Comparison of ENCODE assay signal across 9 mouse cellular contexts in the genomic region with DNA sequence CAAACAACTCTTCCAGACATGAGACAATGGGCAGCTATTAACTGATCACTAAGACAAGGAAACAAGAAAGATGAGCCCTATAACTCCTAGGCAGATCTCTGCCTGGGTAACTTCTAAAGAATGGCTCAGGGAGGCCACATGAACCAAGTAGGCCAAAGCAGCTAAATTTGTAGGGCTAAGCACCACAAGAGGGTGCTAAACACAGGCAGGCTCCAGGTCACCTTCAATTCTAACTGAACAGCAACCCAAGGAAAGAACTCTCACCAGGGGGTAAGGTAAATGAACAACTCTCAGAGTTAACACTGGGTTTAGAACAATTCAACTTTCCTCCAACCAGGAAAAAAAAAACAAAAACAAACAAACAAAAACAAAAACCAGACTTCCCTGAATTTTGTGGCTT. TPM values are rescaled to one million over a fixed set of nuclear protein-coding genes. Genes with fewer than 3 reads are reported as not detected.
A peak's percentile ranks its signal among the peaks of the same experiment; 100 is the strongest.
DNase-seq lines count a peak whose midpoint lies in the region; ATAC-seq and TF ChIP-seq lines count a peak whose summit lies in the region.
"Had no signal": no experiment of that assay in that cellular context is flagged by ENCODE, and none has a peak within 500 bp of the region (broad histone marks: within the 10 kb centered on the region; RNA-seq: fewer than 3 reads in every experiment).

No protein-coding gene starts in this region.

- H3K27me3 ChIP-seq in heart, adult 2 months (ENCODE audit: control insufficient read depth, insufficient read depth, low read length), result no peaks in the 10 kb centered on the region
- no peaks in the 10 kb centered on the region for H3K27me3 ChIP-seq in forebrain, embryonic 12.5 days
- H3K27me3 ChIP-seq: neural tube, embryonic 13.5 days had no signal

- H3K4me2 ChIP-seq in forebrain, embryonic 12.5 days, result no peak overlapping the region
- H3K4me2 ChIP-seq: neural tube, embryonic 13.5 days had no signal

- ATAC-seq in forebrain, embryonic 12.5 days (ENCODE audit: low FRiP score), result no peak

- H3K36me3 ChIP-seq in heart, adult 2 months (ENCODE audit: control insufficient read depth, insufficient read depth, low read length), result no peaks in the 10 kb centered on the region
- H3K36me3 ChIP-seq in forebrain, embryonic 12.5 days (replicated peaks), result peaks cover 8% of the 10 kb centered on the region; the same call in 1 of the 2 replicates

- TF ChIP-seq CTCF in heart, adult 2 months (IDR thresholded peaks at IDR 0.05), result peak; percentile 70

- H3K27ac ChIP-seq in heart, adult 2 months, result no peak overlapping the region
- H3K27ac ChIP-seq in forebrain, embryonic 12.5 days, result no peak overlapping the region
- H3K27ac ChIP-seq: neural tube, embryonic 13.5 days had no signal

- H3K9me3 ChIP-seq in forebrain, embryonic 12.5 days, result no peaks in the 10 kb centered on the region
- H3K9me3 ChIP-seq: neural tube, embryonic 13.5 days had no signal

- H3K4me3 ChIP-seq in heart, adult 2 months, result no peak overlapping the region
- H3K4me3 ChIP-seq in forebrain, embryonic 12.5 days (replicated peaks), result no peak overlapping the region
- H3K4me3 ChIP-seq: neural tube, embryonic 13.5 days had no signal

- no peak overlapping the region for H3K9ac ChIP-seq in heart, adult 2 months (ENCODE audit: low read depth, low read length)
- no peak overlapping the region for H3K9ac ChIP-seq in forebrain, embryonic 12.5 days
- H3K9ac ChIP-seq: neural tube, embryonic 13.5 days had no signal

- no peaks in the 10 kb centered on the region; the same call in 1 of the 2 replicates for H3K79me2 ChIP-seq in heart, adult 2 months (replicated peaks; ENCODE audit: control insufficient read depth, insufficient read depth, low read length)

- TF ChIP-seq EP300 in heart, adult 2 months (IDR thresholded peaks at IDR 0.05; ENCODE audit: insufficient read depth, low read depth, low read length), result no peak

- no peak for TF ChIP-seq POLR2A in heart, adult 2 months (IDR thresholded peaks at IDR 0.05; ENCODE audit: insufficient read depth, low read depth, low read length)

- H3K4me1 ChIP-seq in heart, adult 2 months (ENCODE audit: control insufficient read depth, insufficient read depth, low read length), result no peaks in the 10 kb centered on the region
- H3K4me1 ChIP-seq in forebrain, embryonic 12.5 days, result no peaks in the 10 kb centered on the region; the same call in 1 of the 2 replicates
- H3K4me1 ChIP-seq: neural tube, embryonic 13.5 days had no signal

- DNase-seq in heart, adult 2 months, result peak in 1 of 2 experiments; percentile 10
- DNase-seq in heart, postnatal 25 days (ENCODE audit: low spot score), result no peak
- DNase-seq in urinary bladder, postnatal 14 days (ENCODE audit: low spot score), result peak; percentile 38
- no peak for DNase-seq in urinary bladder, adult 2 months (ENCODE audit: low spot score)
- DNase-seq in cerebellum, adult 8-10 months, result peak; percentile 20
- peak; percentile 75 for DNase-seq in kidney, adult 8-10 months
- DNase-seq in retina, postnatal 1 day, result peak; percentile 47

- intact Hi-C loops in heart, adult 2 months (cut with DNase I), result loop anchor here (1.0 to 10.0 kb wide), 2 partner anchors 51 to 68 kb away; a partner anchor contains a TSS
- intact Hi-C loops in heart, postnatal 25 days (cut with DNase I), result no loop called here

RNA-seq across cellular contexts. Expression of a gene that starts 48.5 kb away (rescaled TPM):
- 10 to 100 TPM; 27.4 to 29.0 TPM for total RNA-seq in heart, adult 2 months (2021)
- 7.5 and 14.4 TPM in 2 replicates for polyA plus RNA-seq in heart, adult 2 months (2012; rRNA removed)
- 10 to 100 TPM; 26.9 to 28.0 TPM for total RNA-seq in heart, postnatal 25 days (2021)
- 20.6 and 22.3 TPM in 2 replicates for polyA plus RNA-seq in urinary bladder, adult 2 months (2012; rRNA removed)
- 67.5 and 70.5 TPM in 2 replicates for polyA plus RNA-seq in forebrain, embryonic 12.5 days (2016; fragmentation: Nextera tagmentation; extraction: Ambion mirVana)

RNA-seq across cellular contexts. Expression of a gene that starts 53.8 kb away (rescaled TPM):
- total RNA-seq in heart, adult 2 months (2021), result 1 to 10 TPM in 1 of 2 experiments, under 1 TPM in 1; 0.99 to 1.3 TPM
- 0.44 and 1.2 TPM in 2 replicates for polyA plus RNA-seq in heart, adult 2 months (2012; rRNA removed)
- under 1 TPM in 1 of 2 experiments, not detected in 1; 0.75 TPM for total RNA-seq in heart, postnatal 25 days (2021)
- polyA plus RNA-seq in urinary bladder, adult 2 months (2012; rRNA removed), result 1.2 and 2.4 TPM in 2 replicates
- 18.1 and 19.7 TPM in 2 replicates for polyA plus RNA-seq in forebrain, embryonic 12.5 days (2016; fragmentation: Nextera tagmentation; extraction: Ambion mirVana)

RNA-seq across cellular contexts. Expression of a gene that starts 55.9 kb away (rescaled TPM):
- under 1 TPM in 1 of 2 experiments, not detected in 1; 0.27 TPM for total RNA-seq in heart, adult 2 months (2021)
- polyA plus RNA-seq in heart, adult 2 months (2012; rRNA removed), result 0.67 and 0.96 TPM in 2 replicates
- total RNA-seq in heart, postnatal 25 days (2021), result not detected
- polyA plus RNA-seq in urinary bladder, adult 2 months (2012; rRNA removed), result 0.83 and 1.1 TPM in 2 replicates
- polyA plus RNA-seq in forebrain, embryonic 12.5 days (2016; fragmentation: Nextera tagmentation; extraction: Ambion mirVana), result 218 and 251 TPM in 2 replicates

Comparison
In these comparisons a context has a peak if more than half of its experiments do, and no peak if none do; other contexts are left out.
1. DNase-seq: peak in urinary bladder, postnatal 14 days (single experiment), cerebellum, adult 8-10 months (single experiment), kidney, adult 8-10 months (2 of 2) and retina, postnatal 1 day (single experiment); none in heart, postnatal 25 days (single experiment) and urinary bladder, adult 2 months (single experiment).
2. RNA of a gene that starts 55.9 kb away (polyA plus RNA-seq): 218 to 251 TPM in forebrain, embryonic 12.5 days; 0.67 to 0.96 TPM in heart, adult 2 months and 0.83 to 1.1 TPM in urinary bladder, adult 2 months; every median in the first group is over 100 times any median in the second.